Mouse (Mus musculus): ENCODE results near the gene Armc3.

DNA sequence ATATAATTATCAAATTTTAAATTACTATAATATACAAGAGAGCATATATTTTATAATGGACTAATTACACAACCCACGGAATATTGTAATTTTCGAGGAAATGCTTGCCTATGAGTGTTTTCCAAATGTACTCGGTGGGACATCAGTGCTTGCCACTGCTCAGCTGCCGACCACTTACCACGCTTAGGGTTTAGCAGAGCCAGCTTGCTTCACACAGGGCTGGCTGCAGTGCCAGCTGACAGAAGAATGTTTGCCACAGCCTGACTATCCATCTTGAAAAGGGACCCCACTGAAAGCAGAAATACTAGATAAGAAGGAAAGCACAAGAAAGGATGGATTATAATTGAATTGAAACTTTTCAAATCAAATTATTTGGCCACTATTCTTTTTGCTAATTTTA, 39.6 kb upstream of the Armc3 start:
- TF ChIP-seq CTCF (conservative IDR thresholded peaks at IDR 0.05; ENCODE audit: insufficient read depth, insufficient read length, low read depth, low read length) = no peak
- no peak for TF ChIP-seq POLR2A (IDR thresholded peaks at IDR 0.05; ENCODE audit: low read depth, low read length)
